Mouse (Mus musculus): ENCODE results near the gene Akp3. TPM values are rescaled to one million over a fixed set of nuclear protein-coding genes. Genes with fewer than 3 reads are reported as not detected.

Akp3 gene
- polyA plus RNA-seq, 1 experiment from 2014 or later: not detected

- H3K9me3 ChIP-seq (ENCODE audit: control insufficient read depth, low read length): no peaks in the 10 kb centered on the region
- H3K36me3 ChIP-seq (ENCODE audit: control insufficient read depth, insufficient read depth, low read length): no peaks in the 10 kb centered on the region
- H3K4me2 ChIP-seq (ENCODE audit: low read depth, low read length): no peak overlapping the region
- ATAC-seq (ENCODE audit: low read depth): no peak
- H3K4me1 ChIP-seq (replicated peaks; ENCODE audit: control insufficient read depth, insufficient read depth, low read length): no peaks in the 10 kb centered on the region
- peaks cover 11% of the 10 kb centered on the region; the same call in 1 of the 2 replicates for H3K27me3 ChIP-seq (ENCODE audit: control insufficient read depth, insufficient read depth, low read depth, low read length)
- no peak overlapping the region for H3K27ac ChIP-seq (ENCODE audit: low read length)
- 34% methylated on average over 11 of the region's 11 CpGs for WGBS
- H3K4me3 ChIP-seq (ENCODE audit: low read length): no peak overlapping the region
- H3K9ac ChIP-seq (ENCODE audit: low read length): no peak overlapping the region
Measured at GRCm38 (mm10) chr1:87164164-87164795, 39.5 kb downstream of the Akp3 start.

- no peak for ATAC-seq (ENCODE audit: low read depth)
- Histone ChIP-seq H3K4me1 (replicated peaks; ENCODE audit: control insufficient read depth, insufficient read depth, low read length) (no peaks in the 10 kb centered on the region), H3K27me3 (ENCODE audit: control insufficient read depth, insufficient read depth, low read depth, low read length) (peaks cover 15% of the 10 kb centered on the region; the same call in 1 of the 2 replicates)
Measured at GRCm38 (mm10) chr1:87164796-87165184, 40.0 kb downstream of the Akp3 start.

GRCm38 (mm10) chr1:87170458-87170857 lies 45.7 kb downstream of the Akp3 start:
- WGBS: 11% methylated on average over 19 of the region's 19 CpGs
- Histone ChIP-seq H3K4me2 (ENCODE audit: low read depth, low read length) (no peak overlapping the region), H3K4me3 (ENCODE audit: low read length) (no peak overlapping the region), H3K27ac (ENCODE audit: low read length) (no peak overlapping the region), H3K9me3 (ENCODE audit: control insufficient read depth, low read length) (no peaks in the 10 kb centered on the region), H3K36me3 (ENCODE audit: control insufficient read depth, insufficient read depth, low read length) (no peaks in the 10 kb centered on the region), H3K27me3 (ENCODE audit: control insufficient read depth, insufficient read depth, low read depth, low read length) (peaks cover 35% of the 10 kb centered on the region), H3K9ac (ENCODE audit: low read length) (no peak overlapping the region), H3K4me1 (replicated peaks; ENCODE audit: control insufficient read depth, insufficient read depth, low read length) (peaks cover 2% of the 10 kb centered on the region; the same call in 1 of the 2 replicates)
- no peak for ATAC-seq (ENCODE audit: low read depth)

More at GRCm38 (mm10) chr1:87164796-87165184, 40.0 kb downstream of the Akp3 start:
- Histone ChIP-seq H3K4me2 (ENCODE audit: low read depth, low read length) (no peak overlapping the region), H3K4me3 (ENCODE audit: low read length) (no peak overlapping the region), H3K9me3 (ENCODE audit: control insufficient read depth, low read length) (no peaks in the 10 kb centered on the region), H3K9ac (ENCODE audit: low read length) (no peak overlapping the region), H3K36me3 (ENCODE audit: control insufficient read depth, insufficient read depth, low read length) (no peaks in the 10 kb centered on the region), H3K27ac (ENCODE audit: low read length) (no peak overlapping the region)
- WGBS: 61% methylated on average over 9 of the region's 9 CpGs

GRCm38 (mm10) chr1:87171312-87171711 lies 46.5 kb downstream of the Akp3 start:
- Histone ChIP-seq H3K4me2 (ENCODE audit: low read depth, low read length) (no peak overlapping the region), H3K27ac (ENCODE audit: low read length) (no peak overlapping the region), H3K9ac (ENCODE audit: low read length) (no peak overlapping the region), H3K4me1 (replicated peaks; ENCODE audit: control insufficient read depth, insufficient read depth, low read length) (peaks cover 9% of the 10 kb centered on the region; the same call in 1 of the 2 replicates), H3K27me3 (ENCODE audit: control insufficient read depth, insufficient read depth, low read depth, low read length) (peaks cover 33% of the 10 kb centered on the region), H3K9me3 (ENCODE audit: control insufficient read depth, low read length) (no peaks in the 10 kb centered on the region), H3K36me3 (ENCODE audit: control insufficient read depth, insufficient read depth, low read length) (no peaks in the 10 kb centered on the region), H3K4me3 (ENCODE audit: low read length) (no peak overlapping the region)
- WGBS: 78% methylated on average over 1 of the region's 1 CpGs
- ATAC-seq (ENCODE audit: low read depth): no peak

GRCm38 (mm10) chr1:87172316-87172715 lies 47.5 kb downstream of the Akp3 start:
- Histone ChIP-seq H3K9ac (ENCODE audit: low read length) (no peak overlapping the region), H3K9me3 (ENCODE audit: control insufficient read depth, low read length) (no peaks in the 10 kb centered on the region), H3K4me3 (ENCODE audit: low read length) (no peak overlapping the region), H3K4me1 (replicated peaks; ENCODE audit: control insufficient read depth, insufficient read depth, low read length) (peaks cover 9% of the 10 kb centered on the region; the same call in 1 of the 2 replicates), H3K27ac (ENCODE audit: low read length) (no peak overlapping the region), H3K36me3 (ENCODE audit: control insufficient read depth, insufficient read depth, low read length) (no peaks in the 10 kb centered on the region), H3K27me3 (ENCODE audit: control insufficient read depth, insufficient read depth, low read depth, low read length) (peaks cover 33% of the 10 kb centered on the region), H3K4me2 (ENCODE audit: low read depth, low read length) (no peak overlapping the region)
- ATAC-seq (ENCODE audit: low read depth): no peak
- WGBS: 34% methylated on average over 9 of the region's 9 CpGs

- Histone ChIP-seq H3K4me2 (ENCODE audit: low read depth, low read length) (no peak overlapping the region), H3K9ac (ENCODE audit: low read length) (no peak overlapping the region), H3K4me3 (ENCODE audit: low read length) (peak overlapping the region; percentile 10; the same call in 1 of the 2 replicates), H3K9me3 (ENCODE audit: control insufficient read depth, low read length) (no peaks in the 10 kb centered on the region), H3K27ac (ENCODE audit: low read length) (no peak overlapping the region), H3K4me1 (replicated peaks; ENCODE audit: control insufficient read depth, insufficient read depth, low read length) (peaks cover 9% of the 10 kb centered on the region; the same call in 1 of the 2 replicates), H3K36me3 (ENCODE audit: control insufficient read depth, insufficient read depth, low read length) (no peaks in the 10 kb centered on the region), H3K27me3 (ENCODE audit: control insufficient read depth, insufficient read depth, low read depth, low read length) (peaks cover 30% of the 10 kb centered on the region)
- peak; percentile 29; the same call in 1 of the 2 replicates for ATAC-seq (ENCODE audit: low read depth)
- 26% methylated on average over 28 of the region's 28 CpGs for WGBS
Measured at GRCm38 (mm10) chr1:87174006-87174955, 49.5 kb downstream of the Akp3 start.

- 15% methylated on average over 11 of the region's 11 CpGs for WGBS
- Histone ChIP-seq H3K9me3 (ENCODE audit: control insufficient read depth, low read length) (no peaks in the 10 kb centered on the region), H3K27me3 (ENCODE audit: control insufficient read depth, insufficient read depth, low read depth, low read length) (peaks cover 16% of the 10 kb centered on the region), H3K9ac (ENCODE audit: low read length) (no peak overlapping the region), H3K4me1 (replicated peaks; ENCODE audit: control insufficient read depth, insufficient read depth, low read length) (peaks cover 9% of the 10 kb centered on the region; the same call in 1 of the 2 replicates), H3K27ac (ENCODE audit: low read length) (no peak overlapping the region), H3K36me3 (ENCODE audit: control insufficient read depth, insufficient read depth, low read length) (no peaks in the 10 kb centered on the region), H3K4me2 (ENCODE audit: low read depth, low read length) (no peak overlapping the region), H3K4me3 (ENCODE audit: low read length) (no peak overlapping the region)
- peak; percentile 83 for ATAC-seq (ENCODE audit: low read depth)
Measured at GRCm38 (mm10) chr1:87175852-87176292, 51.1 kb downstream of the Akp3 start.

All from lung, embryonic 16.5 days (tissue).